Mouse (Mus musculus) forebrain, embryonic 15.5 days (tissue): Measurements from ENCODE around the gene Pard3b. TPM values are rescaled to one million over a fixed set of nuclear protein-coding genes. Genes with fewer than 3 reads are reported as not detected.

Source experiments
- ATAC-seq: fragments of 200-750 bp; cut with Nextera tagmentation; replicated peaks from 2 replicates; pipeline ENCODE4 v1.8.0; 2017; ENCODE audit warnings: mild to moderate bottlenecking, moderate TSS enrichment, moderate library complexity
- H3K27ac ChIP-seq: fragments of 300-500 bp; sonication (generic); replicated peaks from 2 replicates; pipeline ENCODE4 v1.5.1; 2015; ENCODE audit warnings: mild to moderate bottlenecking, inconsistent platforms
- H3K27me3 ChIP-seq: fragments of 300-500 bp; sonication (generic); 2 replicates; pipeline ENCODE4 v1.6.1; 2015; ENCODE audit warnings: inconsistent platforms
- H3K36me3 ChIP-seq: fragments of 300-500 bp; sonication (generic); 2 replicates; pipeline ENCODE4 v1.6.1; 2015; ENCODE audit warnings: mild to moderate bottlenecking, inconsistent platforms
- H3K4me1 ChIP-seq: fragments of 300-500 bp; sonication (generic); 2 replicates; pipeline ENCODE4 v1.6.1; 2015; ENCODE audit warnings: inconsistent platforms
- H3K4me2 ChIP-seq: fragments of 300-500 bp; sonication (generic); replicated peaks from 2 replicates; pipeline ENCODE4 v1.6.1; 2015; ENCODE audit warnings: mild to moderate bottlenecking, inconsistent platforms
- H3K4me3 ChIP-seq: fragments of 300-500 bp; sonication (generic); 2 replicates; pipeline ENCODE4 v1.5.1; 2015; ENCODE audit warnings: mild to moderate bottlenecking, inconsistent platforms
- H3K9ac ChIP-seq: fragments of 300-500 bp; sonication (generic); replicated peaks from 2 replicates; pipeline ENCODE4 v1.6.1; 2015; ENCODE audit warnings: mild to moderate bottlenecking, inconsistent platforms
- H3K9me3 ChIP-seq: fragments of 300-500 bp; sonication (generic); 2 replicates; pipeline ENCODE4 v1.6.1; 2016; ENCODE audit warnings: inconsistent platforms
- WGBS: fragments of 180-500 bp; shearing (Covaris S2); methylation state at CpG from one replicate; pipeline ENCODE4 v1.1.7; 2015; ENCODE audit warnings: mixed read lengths; 5-methylcytosine and 5-hydroxymethylcytosine counted together
- polyA plus RNA-seq: library from polyadenylated mRNA; unstranded; fragments of >200 nt; fragmentation: Nextera tagmentation; extraction: Ambion mirVana; gene quantifications from 2 replicates; pipeline ENCODE4 v1.2.1, GENCODE M21; 2015

Gene Pard3b
- polyA plus RNA-seq, 1 experiment from 2014 or later = 9.8 TPM

GRCm38 (mm10) chr1:62327743-62328142 is 689.1 kb downstream of the Pard3b start:
- Histone ChIP-seq H3K9me3 (no peaks in the 10 kb centered on the region), H3K4me1 (no peaks in the 10 kb centered on the region), H3K36me3 (no peaks in the 10 kb centered on the region), H3K4me3 (no peak overlapping the region), H3K27ac (no peak overlapping the region), H3K9ac (no peak overlapping the region), H3K27me3 (no peaks in the 10 kb centered on the region), H3K4me2 (no peak overlapping the region)
- 86% methylated on average over 5 of the region's 5 CpGs for WGBS
- ATAC-seq = no peak

GRCm38 (mm10) chr1:62328808-62329207 is 690.2 kb downstream of the Pard3b start:
- no peak for ATAC-seq

GRCm38 (mm10) chr1:62333016-62333415 is 694.4 kb downstream of the Pard3b start:
- 13% methylated on average over 2 of the region's 2 CpGs for WGBS
- Histone ChIP-seq H3K4me1 (0 out of 2 replicates have a peak, but pooled peaks cover 3% of the 10 kb centered on the region), H3K4me2 (no peak overlapping the region), H3K9me3 (no peaks in the 10 kb centered on the region), H3K27ac (no peak overlapping the region), H3K9ac (no peak overlapping the region), H3K27me3 (no peaks in the 10 kb centered on the region), H3K36me3 (no peaks in the 10 kb centered on the region), H3K4me3 (no peak overlapping the region)
- no peak for ATAC-seq

More at GRCm38 (mm10) chr1:62328808-62329207, 690.2 kb downstream of the Pard3b start:
- WGBS = 87% methylated on average over 3 of the region's 3 CpGs
- Histone ChIP-seq H3K27ac (no peak overlapping the region), H3K27me3 (no peaks in the 10 kb centered on the region), H3K4me3 (no peak overlapping the region), H3K9ac (no peak overlapping the region), H3K36me3 (no peaks in the 10 kb centered on the region), H3K9me3 (no peaks in the 10 kb centered on the region), H3K4me2 (no peak overlapping the region), H3K4me1 (0 out of 2 replicates have a peak, but pooled peaks cover 3% of the 10 kb centered on the region)

GRCm38 (mm10) chr1:62334196-62334595 is 695.6 kb downstream of the Pard3b start:
- H3K4me2 ChIP-seq = no peak overlapping the region
- no peak overlapping the region for H3K27ac ChIP-seq
- 0 out of 2 replicates have a peak, but pooled peaks cover 3% of the 10 kb centered on the region for H3K4me1 ChIP-seq
- no peaks in the 10 kb centered on the region for H3K36me3 ChIP-seq
- no peaks in the 10 kb centered on the region for H3K9me3 ChIP-seq
- H3K27me3 ChIP-seq = no peaks in the 10 kb centered on the region
- 68% methylated on average over 5 of the region's 5 CpGs for WGBS
- ATAC-seq = no peak
- H3K4me3 ChIP-seq = no peak overlapping the region
- H3K9ac ChIP-seq = no peak overlapping the region

GRCm38 (mm10) chr1:62340261-62340660 is 701.6 kb downstream of the Pard3b start:
- WGBS = 76% methylated on average over 1 of the region's 1 CpGs
- Histone ChIP-seq H3K9me3 (no peaks in the 10 kb centered on the region), H3K27ac (no peak overlapping the region), H3K4me2 (no peak overlapping the region), H3K9ac (no peak overlapping the region), H3K4me1 (peaks cover 4% of the 10 kb centered on the region; the same call in 1 of the 2 replicates), H3K36me3 (no peaks in the 10 kb centered on the region), H3K27me3 (no peaks in the 10 kb centered on the region), H3K4me3 (no peak overlapping the region)
- ATAC-seq = no peak

GRCm38 (mm10) chr1:62344286-62344685 is 705.7 kb downstream of the Pard3b start:
- 0 out of 2 replicates have a peak, but pooled peaks have one; percentile 41 for ATAC-seq
- no peaks in the 10 kb centered on the region for H3K27me3 ChIP-seq

GRCm38 (mm10) chr1:62348371-62348770 is 709.7 kb downstream of the Pard3b start:
- 0 out of 2 replicates have a peak, but pooled peaks have one; percentile 29 for ATAC-seq
- Histone ChIP-seq H3K36me3 (no peaks in the 10 kb centered on the region), H3K27me3 (no peaks in the 10 kb centered on the region), H3K4me1 (peaks cover 16% of the 10 kb centered on the region), H3K27ac (peak overlapping the region; percentile 59), H3K4me2 (no peak overlapping the region), H3K4me3 (no peak overlapping the region), H3K9ac (no peak overlapping the region), H3K9me3 (no peaks in the 10 kb centered on the region)
- WGBS = 43% methylated on average over 4 of the region's 4 CpGs

More at GRCm38 (mm10) chr1:62344286-62344685, 705.7 kb downstream of the Pard3b start:
- no peak overlapping the region; the same call in 1 of the 2 replicates for H3K27ac ChIP-seq
- H3K9ac ChIP-seq = no peak overlapping the region
- no peak overlapping the region for H3K4me3 ChIP-seq
- H3K36me3 ChIP-seq = no peaks in the 10 kb centered on the region
- H3K4me1 ChIP-seq = peaks cover 16% of the 10 kb centered on the region
- H3K4me2 ChIP-seq = no peak overlapping the region
- 15% methylated on average over 4 of the region's 4 CpGs for WGBS
- no peaks in the 10 kb centered on the region for H3K9me3 ChIP-seq

- Histone ChIP-seq H3K27ac (no peak overlapping the region), H3K4me1 (peaks cover 10% of the 10 kb centered on the region; the same call in 1 of the 2 replicates), H3K4me2 (no peak overlapping the region), H3K9ac (no peak overlapping the region), H3K36me3 (no peaks in the 10 kb centered on the region), H3K4me3 (no peak overlapping the region), H3K9me3 (no peaks in the 10 kb centered on the region), H3K27me3 (no peaks in the 10 kb centered on the region)
- peak; percentile 55; the same call in 1 of the 2 replicates for ATAC-seq
- WGBS = 3% methylated on average over 4 of the region's 4 CpGs
Observed at GRCm38 (mm10) chr1:62355496-62355895, 716.9 kb downstream of the Pard3b start.

GRCm38 (mm10) chr1:62374427-62375050 is 735.9 kb downstream of the Pard3b start:
- WGBS = 89% methylated on average over 7 of the region's 7 CpGs
- Histone ChIP-seq H3K27me3 (no peaks in the 10 kb centered on the region), H3K9ac (no peak overlapping the region), H3K27ac (no peak overlapping the region), H3K36me3 (no peaks in the 10 kb centered on the region), H3K4me2 (no peak overlapping the region), H3K4me1 (no peaks in the 10 kb centered on the region), H3K4me3 (no peak overlapping the region), H3K9me3 (no peaks in the 10 kb centered on the region)
- no peak for ATAC-seq

- no peaks in the 10 kb centered on the region for H3K27me3 ChIP-seq
- no peaks in the 10 kb centered on the region for H3K36me3 ChIP-seq
- H3K4me2 ChIP-seq = no peak overlapping the region
- H3K27ac ChIP-seq = no peak overlapping the region
- no peak overlapping the region for H3K9ac ChIP-seq
- 93% methylated on average over 4 of the region's 4 CpGs for WGBS
- peaks cover 3% of the 10 kb centered on the region; the same call in 1 of the 2 replicates for H3K4me1 ChIP-seq
- H3K9me3 ChIP-seq = no peaks in the 10 kb centered on the region
- H3K4me3 ChIP-seq = no peak overlapping the region
- ATAC-seq = no peak
Observed at GRCm38 (mm10) chr1:62378335-62378734, 739.7 kb downstream of the Pard3b start.

GRCm38 (mm10) chr1:62382807-62383514 is 744.3 kb downstream of the Pard3b start:
- peaks cover 3% of the 10 kb centered on the region; the same call in 1 of the 2 replicates for H3K4me1 ChIP-seq
- no peak overlapping the region for H3K9ac ChIP-seq
- 46% methylated on average over 14 of the region's 14 CpGs for WGBS
- H3K4me3 ChIP-seq = no peak overlapping the region
- no peaks in the 10 kb centered on the region for H3K36me3 ChIP-seq
- H3K4me2 ChIP-seq = no peak overlapping the region
- no peak for ATAC-seq
- H3K9me3 ChIP-seq = no peaks in the 10 kb centered on the region
- H3K27ac ChIP-seq = no peak overlapping the region
- H3K27me3 ChIP-seq = no peaks in the 10 kb centered on the region

GRCm38 (mm10) chr1:62384241-62384640 is 745.6 kb downstream of the Pard3b start:
- WGBS = 89% methylated on average over 1 of the region's 1 CpGs
- no peak overlapping the region for H3K27ac ChIP-seq
- ATAC-seq = no peak

More at GRCm38 (mm10) chr1:62384241-62384640, 745.6 kb downstream of the Pard3b start:
- no peak overlapping the region for H3K4me2 ChIP-seq
- peaks cover 3% of the 10 kb centered on the region; the same call in 1 of the 2 replicates for H3K4me1 ChIP-seq
- no peaks in the 10 kb centered on the region for H3K9me3 ChIP-seq
- no peak overlapping the region for H3K4me3 ChIP-seq
- H3K9ac ChIP-seq = no peak overlapping the region
- H3K27me3 ChIP-seq = no peaks in the 10 kb centered on the region
- no peaks in the 10 kb centered on the region for H3K36me3 ChIP-seq
